Mouse (Mus musculus): ENCODE measurements around the gene Gskip.

DNA sequence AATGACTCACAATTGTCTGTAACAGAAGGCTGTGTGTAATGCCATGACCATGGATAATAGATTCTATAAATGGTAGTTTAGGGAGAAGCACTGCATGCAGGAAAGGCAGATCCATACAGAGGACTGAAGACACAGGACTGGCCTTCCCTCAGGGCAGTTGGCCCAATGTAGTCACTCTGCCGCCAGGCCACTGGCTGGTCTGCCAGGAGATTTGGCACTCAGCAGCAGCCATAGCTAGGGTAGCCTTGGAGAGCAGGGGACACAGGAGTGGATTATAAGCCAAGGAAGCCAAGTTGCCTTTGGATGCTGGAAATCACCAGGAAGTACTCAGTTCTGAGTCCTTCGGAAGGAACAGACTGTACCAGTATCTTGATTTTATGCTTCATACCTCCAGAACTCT lies 9.4 kb downstream of the Gskip start:
- no peak for TF ChIP-seq POLR2A (IDR thresholded peaks at IDR 0.05; ENCODE audit: insufficient read depth, low read depth, low read length)
- no peak for TF ChIP-seq CTCF (IDR thresholded peaks at IDR 0.05; ENCODE audit: insufficient read depth, low read depth, low read length)
